Mouse (Mus musculus) embryo, embryonic 10.5 days (tissue): Measurements from ENCODE around the gene Col4a6.
A peak's percentile ranks its signal among the peaks of the same experiment; 100 is the strongest.

ENCODE experiments used
- DNase-seq: peaks from one replicate; pipeline ENCODE4 v3.0.0-alpha.2; 2015; ENCODE audit warnings: low spot score

Col4a6 gene

GRCm38 (mm10) chrX:141249636-141250035, 224.2 kb downstream of the Col4a6 start:
- DNase-seq, result no peak

- DNase-seq, result peak; percentile 54
Measured at GRCm38 (mm10) chrX:141236564-141237333, 237.1 kb downstream of the Col4a6 start.

GRCm38 (mm10) chrX:141228169-141228568, 245.7 kb downstream of the Col4a6 start:
- no peak for DNase-seq

GRCm38 (mm10) chrX:141212802-141213201, 261.1 kb downstream of the Col4a6 start:
- DNase-seq, result peak; percentile 70

GRCm38 (mm10) chrX:141198993-141199392, 274.9 kb downstream of the Col4a6 start:
- DNase-seq, result no peak

- no peak for DNase-seq
Measured at GRCm38 (mm10) chrX:141195036-141195435, 278.8 kb downstream of the Col4a6 start.

GRCm38 (mm10) chrX:141175353-141175752, 298.5 kb downstream of the Col4a6 start:
- DNase-seq, result peak; percentile 73

- no peak for DNase-seq
Measured at GRCm38 (mm10) chrX:141165067-141165466, 308.8 kb downstream of the Col4a6 start.

- no peak for DNase-seq
Measured at GRCm38 (mm10) chrX:141160371-141160770, 313.5 kb downstream of the Col4a6 start.

- peak; percentile 58 for DNase-seq
Measured at GRCm38 (mm10) chrX:141158160-141158559, 315.7 kb downstream of the Col4a6 start.

GRCm38 (mm10) chrX:141157626-141158025, 316.2 kb downstream of the Col4a6 start:
- no peak for DNase-seq

GRCm38 (mm10) chrX:141156696-141157095, 317.2 kb downstream of the Col4a6 start:
- DNase-seq, result peak; percentile 40

GRCm38 (mm10) chrX:141151182-141151581, 322.7 kb downstream of the Col4a6 start:
- no peak for DNase-seq

- no peak for DNase-seq
Measured at GRCm38 (mm10) chrX:141150290-141150689, 323.6 kb downstream of the Col4a6 start.

- no peak for DNase-seq
Measured at GRCm38 (mm10) chrX:141149705-141150104, 324.2 kb downstream of the Col4a6 start.
